Mouse (Mus musculus): Measurements from ENCODE around the gene Mfap1a.
"Not testable (repeated sequence)": the region's sequence is repeated elsewhere in the genome, so short reads cannot be mapped to it uniquely, and the experiment has no call there.

Mfap1a gene

GRCm38 (mm10) chr2:121505942-121506882 is at the start of gene Mfap1a, which contains the start of gene Wdr76:
Gene Mfap1a (minus strand): TSS chr2:121506665.
Gene Wdr76 (plus strand): TSS chr2:121506723.
- in situ Hi-C loops (cut with MboI; ENCODE audit: low pct_unique_long_range_greater_than_20kb in 1 of 2, low sequenced_read_pairs in 2 of 2, unreplicated experiment in 1 of 2), result not testable (repeated sequence)

GRCm38 (mm10) chr2:121551271-121551670 is 44.8 kb upstream of the Mfap1a start:
- in situ Hi-C loops (cut with MboI; ENCODE audit: low pct_unique_long_range_greater_than_20kb in 1 of 2, low sequenced_read_pairs in 2 of 2, unreplicated experiment in 1 of 2), result loop anchor here in 1 of 2 experiments (25.0 kb wide), 1 partner anchor 236 kb away; no protein-coding TSS in a partner anchor

- in situ Hi-C loops (cut with MboI; ENCODE audit: low pct_unique_long_range_greater_than_20kb in 1 of 2, low sequenced_read_pairs in 2 of 2, unreplicated experiment in 1 of 2), result loop anchor here in 1 of 2 experiments (25.0 kb wide), 1 partner anchor 238 kb away; no protein-coding TSS in a partner anchor
These were observed 43.2 kb upstream of the Mfap1a start for GRCm38 (mm10) chr2:121549630-121550029.

GRCm38 (mm10) chr2:121544829-121545228 is 38.4 kb upstream of the Mfap1a start:
- in situ Hi-C loops (cut with MboI; ENCODE audit: low pct_unique_long_range_greater_than_20kb in 1 of 2, low sequenced_read_pairs in 2 of 2, unreplicated experiment in 1 of 2), result no loop called here

GRCm38 (mm10) chr2:121525056-121525455 is 18.6 kb upstream of the Mfap1a start:
- in situ Hi-C loops (cut with MboI; ENCODE audit: low pct_unique_long_range_greater_than_20kb in 1 of 2, low sequenced_read_pairs in 2 of 2, unreplicated experiment in 1 of 2), result no loop called here

- in situ Hi-C loops (cut with MboI; ENCODE audit: low pct_unique_long_range_greater_than_20kb in 1 of 2, low sequenced_read_pairs in 2 of 2, unreplicated experiment in 1 of 2), result not testable (repeated sequence)
These were observed 16.4 kb upstream of the Mfap1a start for GRCm38 (mm10) chr2:121522830-121523229.

GRCm38 (mm10) chr2:121522006-121522405 is 15.5 kb upstream of the Mfap1a start:
- in situ Hi-C loops (cut with MboI; ENCODE audit: low pct_unique_long_range_greater_than_20kb in 1 of 2, low sequenced_read_pairs in 2 of 2, unreplicated experiment in 1 of 2), result no loop called here

- in situ Hi-C loops (cut with MboI; ENCODE audit: low pct_unique_long_range_greater_than_20kb in 1 of 2, low sequenced_read_pairs in 2 of 2, unreplicated experiment in 1 of 2), result loop anchor here in 1 of 2 experiments (5.0 kb wide), 1 partner anchor 41 kb away; no protein-coding TSS in a partner anchor
These were observed 12.2 kb upstream of the Mfap1a start for GRCm38 (mm10) chr2:121518711-121519110.

- in situ Hi-C loops (cut with MboI; ENCODE audit: low pct_unique_long_range_greater_than_20kb in 1 of 2, low sequenced_read_pairs in 2 of 2, unreplicated experiment in 1 of 2), result loop anchor here in 1 of 2 experiments (5.0 kb wide), 1 partner anchor 41 kb away; no protein-coding TSS in a partner anchor
These were observed 11.6 kb upstream of the Mfap1a start for GRCm38 (mm10) chr2:121518106-121518505.

GRCm38 (mm10) chr2:121514211-121514610 is 7.7 kb upstream of the Mfap1a start:
- in situ Hi-C loops (cut with MboI; ENCODE audit: low pct_unique_long_range_greater_than_20kb in 1 of 2, low sequenced_read_pairs in 2 of 2, unreplicated experiment in 1 of 2), result no loop called here

GRCm38 (mm10) chr2:121512991-121513765 is 6.7 kb upstream of the Mfap1a start:
- in situ Hi-C loops (cut with MboI; ENCODE audit: low pct_unique_long_range_greater_than_20kb in 1 of 2, low sequenced_read_pairs in 2 of 2, unreplicated experiment in 1 of 2), result not testable (repeated sequence)

GRCm38 (mm10) chr2:121511401-121511800 is 4.9 kb upstream of the Mfap1a start:
- in situ Hi-C loops (cut with MboI; ENCODE audit: low pct_unique_long_range_greater_than_20kb in 1 of 2, low sequenced_read_pairs in 2 of 2, unreplicated experiment in 1 of 2), result no loop called here

- in situ Hi-C loops (cut with MboI; ENCODE audit: low pct_unique_long_range_greater_than_20kb in 1 of 2, low sequenced_read_pairs in 2 of 2, unreplicated experiment in 1 of 2), result no loop called here
These were observed 3.1 kb upstream of the Mfap1a start for GRCm38 (mm10) chr2:121509584-121509983.

GRCm38 (mm10) chr2:121507951-121508330 is 1.5 kb upstream of the Mfap1a start:
- in situ Hi-C loops (cut with MboI; ENCODE audit: low pct_unique_long_range_greater_than_20kb in 1 of 2, low sequenced_read_pairs in 2 of 2, unreplicated experiment in 1 of 2), result no loop called here

- in situ Hi-C loops (cut with MboI; ENCODE audit: low pct_unique_long_range_greater_than_20kb in 1 of 2, low sequenced_read_pairs in 2 of 2, unreplicated experiment in 1 of 2), result no loop called here
These were observed 897 bp upstream of the Mfap1a start for GRCm38 (mm10) chr2:121507173-121507950.

GRCm38 (mm10) chr2:121501550-121501949 is 4.9 kb downstream of the Mfap1a start:
- in situ Hi-C loops (cut with MboI; ENCODE audit: low pct_unique_long_range_greater_than_20kb in 1 of 2, low sequenced_read_pairs in 2 of 2, unreplicated experiment in 1 of 2), result not testable (repeated sequence)

- in situ Hi-C loops (cut with MboI; ENCODE audit: low pct_unique_long_range_greater_than_20kb in 1 of 2, low sequenced_read_pairs in 2 of 2, unreplicated experiment in 1 of 2), result not testable (repeated sequence)
These were observed 22.1 kb downstream of the Mfap1a start for GRCm38 (mm10) chr2:121484403-121484802.

GRCm38 (mm10) chr2:121483576-121483975 is 22.9 kb downstream of the Mfap1a start:
- in situ Hi-C loops (cut with MboI; ENCODE audit: low pct_unique_long_range_greater_than_20kb in 1 of 2, low sequenced_read_pairs in 2 of 2, unreplicated experiment in 1 of 2), result no loop called here
